Mouse (Mus musculus) CH12.LX (cell line): Measurements from ENCODE around the gene Fosb. TPM values are rescaled to one million over a fixed set of nuclear protein-coding genes. Genes with fewer than 3 reads are reported as not detected.

Source experiments
- DNase-seq: peaks from one replicate; pipeline ENCODE4 v3.0.0-alpha.2; 2013; ENCODE audit errors: extremely low read depth
- H3K27ac ChIP-seq: 2 replicates; pipeline ENCODE4 v1.5.1; 2012; ENCODE audit warnings: low read depth, mild to moderate bottlenecking, control low read depth, moderate library complexity; ENCODE audit not compliant: insufficient read depth
- H3K27me3 ChIP-seq: replicated peaks from 2 replicates; pipeline ENCODE3; 2012; ENCODE audit warnings: inconsistent platforms
- H3K36me3 ChIP-seq, 2 experiments: replicated peaks in 1 of 2; 2 replicates each; pipeline versions ENCODE3 to v1.6.1; 2012; ENCODE audit warnings: inconsistent platforms in 1 of 2, low read length in 1 of 2, mild to moderate bottlenecking in 1 of 2, mixed read lengths in 1 of 2, moderate library complexity in 1 of 2; ENCODE audit not compliant: control insufficient read depth in 1 of 2, insufficient read depth in 1 of 2
- H3K4me1 ChIP-seq, 2 experiments: 2 replicates each; pipeline ENCODE4 v1.6.1; 2012; ENCODE audit warnings: inconsistent platforms in 1 of 2, moderate library complexity in 1 of 2; ENCODE audit not compliant: insufficient read depth in 2 of 2, control insufficient read depth in 1 of 2
- H3K4me2 ChIP-seq: 2 replicates; pipeline ENCODE4 v1.6.1; 2012; ENCODE audit warnings: low read depth, mild to moderate bottlenecking, control low read depth; ENCODE audit not compliant: poor library complexity, insufficient read depth, severe bottlenecking
- H3K4me3 ChIP-seq, 3 experiments: fragments of 150-350 bp in 1 of 3; sonication (generic) in 1 of 3; replicated peaks in 1 of 3; 2 replicates each; pipeline versions ENCODE3 to v1.5.1; 2011 to 2012; ENCODE audit warnings: low read depth in 2 of 3, low read length in 2 of 3, mild to moderate bottlenecking in 2 of 3, moderate library complexity in 2 of 3, control low read depth in 1 of 3, improper control_type of control experiment in 1 of 3, inconsistent platforms in 1 of 3, mixed read lengths in 1 of 3; ENCODE audit not compliant: poor library complexity in 1 of 3
- H3K79me2 ChIP-seq: replicated peaks from 2 replicates; pipeline ENCODE4 v1.6.1; 2012; ENCODE audit warnings: mild to moderate bottlenecking, moderate library complexity; ENCODE audit not compliant: control insufficient read depth, poor library complexity, insufficient read depth, severe bottlenecking; ENCODE audit errors: extremely low read depth
- H3K9ac ChIP-seq: 2 replicates; pipeline ENCODE4 v1.6.1; 2012; ENCODE audit warnings: low read depth, mild to moderate bottlenecking, control low read depth, moderate library complexity; ENCODE audit not compliant: insufficient read depth
- H3K9me3 ChIP-seq: replicated peaks from 2 replicates; pipeline ENCODE3; 2012; ENCODE audit warnings: low read length, inconsistent platforms, mixed read lengths
- BHLHE40 ChIP-seq: IDR thresholded peaks from 2 replicates; pipeline ENCODE4 v1.6.1; 2011; ENCODE audit warnings: mild to moderate bottlenecking, low read depth, low read length, improper control_type of control experiment
- CHD2 ChIP-seq: IDR thresholded peaks from 2 replicates; pipeline ENCODE4 v1.6.1; 2011; ENCODE audit warnings: low read length, improper control_type of control experiment
- CTCF ChIP-seq, 2 experiments: IDR thresholded peaks in 1 of 2; conservative IDR thresholded peaks in 1 of 2; 2 replicates each; pipeline ENCODE4 v1.5.1; 2011 to 2012; ENCODE audit warnings: low read depth in 2 of 2, low read length in 2 of 2, improper control_type of control experiment in 1 of 2, inconsistent platforms in 1 of 2, mild to moderate bottlenecking in 1 of 2, moderate library complexity in 1 of 2
- ELF1 ChIP-seq: IDR thresholded peaks from 2 replicates; pipeline ENCODE4 v1.6.1; 2014; ENCODE audit warnings: low read depth, mild to moderate bottlenecking, inconsistent platforms, low read length, improper control_type of control experiment
- EP300 ChIP-seq: IDR thresholded peaks from 2 replicates; pipeline ENCODE4 v1.6.1; 2011; ENCODE audit warnings: low read length, improper control_type of control experiment
- IRF4 ChIP-seq: IDR thresholded peaks from 2 replicates; pipeline ENCODE4 v1.6.1; 2014; ENCODE audit warnings: low read depth, mild to moderate bottlenecking, inconsistent platforms, low read length, improper control_type of control experiment
- JUND ChIP-seq: conservative IDR thresholded peaks from 2 replicates; pipeline ENCODE4 v1.6.1; 2011; ENCODE audit warnings: low read depth, low read length, improper control_type of control experiment
- KAT2A ChIP-seq: IDR thresholded peaks from 2 replicates; pipeline ENCODE4 v1.6.1; 2012; ENCODE audit warnings: low read length, improper control_type of control experiment, inconsistent platforms; ENCODE audit not compliant: insufficient replicate concordance
- MAZ ChIP-seq: IDR thresholded peaks from 2 replicates; pipeline ENCODE4 v1.6.1; 2012; ENCODE audit warnings: low read depth, mild to moderate bottlenecking, inconsistent platforms, low read length, improper control_type of control experiment, moderate library complexity
- MEF2A ChIP-seq: IDR thresholded peaks from 2 replicates; pipeline ENCODE4 v1.6.1; 2014; ENCODE audit warnings: low read depth, mild to moderate bottlenecking, inconsistent platforms, low read length, improper control_type of control experiment, borderline replicate concordance
- MYC ChIP-seq: IDR thresholded peaks from 2 replicates; pipeline ENCODE4 v1.6.1; 2011; ENCODE audit warnings: low read depth, mild to moderate bottlenecking, improper control_type of control experiment, low read length
- PAX5 ChIP-seq: IDR thresholded peaks from 2 replicates; pipeline ENCODE4 v1.6.1; 2012; ENCODE audit warnings: low read length, inconsistent platforms, mixed read lengths
- POLR2A ChIP-seq: IDR thresholded peaks from 2 replicates; pipeline ENCODE4 v1.6.1; 2011; ENCODE audit warnings: low read depth, mild to moderate bottlenecking, improper control_type of control experiment, low read length
- RAD21 ChIP-seq: IDR thresholded peaks from 2 replicates; pipeline ENCODE4 v1.6.1; 2011; ENCODE audit warnings: low read depth, mild to moderate bottlenecking, low read length, improper control_type of control experiment, moderate library complexity
- RCOR1 ChIP-seq: conservative IDR thresholded peaks from 2 replicates; pipeline ENCODE4 v1.6.1; 2012; ENCODE audit warnings: low read depth, mild to moderate bottlenecking, inconsistent platforms, low read length, improper control_type of control experiment
- SIN3A ChIP-seq: IDR thresholded peaks from 2 replicates; pipeline ENCODE4 v1.6.1; 2012; ENCODE audit warnings: low read length, improper control_type of control experiment, inconsistent platforms
- SMC3 ChIP-seq: IDR thresholded peaks from 2 replicates; pipeline ENCODE4 v1.6.1; 2011; ENCODE audit warnings: low read depth, low read length, improper control_type of control experiment
- TBP ChIP-seq: conservative IDR thresholded peaks from 2 replicates; pipeline ENCODE4 v1.6.1; 2011; ENCODE audit warnings: low read depth, low read length, improper control_type of control experiment
- TCF12 ChIP-seq: IDR thresholded peaks from 2 replicates; pipeline ENCODE4 v1.6.1; 2014; ENCODE audit warnings: low read depth, mild to moderate bottlenecking, inconsistent platforms, low read length, improper control_type of control experiment
- UBTF ChIP-seq: IDR thresholded peaks from 2 replicates; pipeline ENCODE4 v1.6.1; 2012; ENCODE audit warnings: low read depth, mild to moderate bottlenecking, inconsistent platforms, low read length, improper control_type of control experiment, moderate library complexity
- ZC3H11A ChIP-seq: IDR thresholded peaks from 2 replicates; pipeline ENCODE4 v1.6.1; 2012; ENCODE audit warnings: low read depth, mild to moderate bottlenecking, inconsistent platforms, low read length, improper control_type of control experiment
- ZKSCAN1 ChIP-seq: IDR thresholded peaks from 2 replicates; pipeline ENCODE4 v1.6.1; 2012; ENCODE audit warnings: low read depth, inconsistent platforms, low read length, improper control_type of control experiment, borderline replicate concordance
- dilution Hi-C: fragments of 300-500 bp; cut with MboI; formaldehyde crosslinking; loops from 2 replicates; pipeline ENCODE4 v1.14.3; 2020; ENCODE audit warnings: low sequenced_read_pairs; ENCODE audit not compliant: extremely low pct_unique_long_range_greater_than_20kb, extremely low pct_ligation_motif_present
- in situ Hi-C: fragments of 300-500 bp; cut with MboI; formaldehyde crosslinking; loops from 3 replicates; pipeline ENCODE4 v1.14.3; 2019; ENCODE audit warnings: low sequenced_read_pairs, low pct_ligation_motif_present, low pct_unique_long_range_greater_than_20kb, mixed read lengths
- polyA plus RNA-seq: library from polyadenylated mRNA; unstranded; fragments of >175 nt; gene quantifications from 2 replicates; pipeline ENCODE4 v1.2.1, GENCODE M21; 2012; ENCODE audit warnings: low read depth; ENCODE audit not compliant: insufficient read length
- total RNA-seq, 2 experiments: library from RNA; depleted of rRNA; stranded (reverse); fragments of 300-350 nt in 1 of 2; fragments of >200 nt in 1 of 2; gene quantifications; 2 replicates each; pipeline ENCODE4 v1.2.3; 2012 to 2014

Fosb gene
- total and polyA plus RNA-seq, 3 experiments: 0.08 to 0.56 TPM; not detected in 1

DNA sequence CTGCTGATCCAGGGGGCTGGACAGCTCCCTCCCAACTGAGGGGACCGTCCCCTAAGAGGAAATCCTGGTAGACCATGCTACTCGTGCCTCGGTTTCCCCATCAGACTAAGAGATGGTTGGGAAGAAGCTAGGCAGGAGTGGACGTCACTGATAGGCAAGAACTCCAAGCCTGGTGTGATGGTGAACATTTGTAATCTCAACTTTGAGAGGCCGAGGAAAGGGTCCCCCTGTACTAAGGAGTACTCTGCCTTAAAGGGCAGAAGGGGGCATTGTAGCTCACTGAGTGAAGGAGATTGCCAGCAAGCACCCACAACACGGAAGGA, 4.5 kb downstream of the Fosb start:
- H3K27ac ChIP-seq: no peak overlapping the region
- no peaks in the 10 kb centered on the region for H3K9me3 ChIP-seq
- in situ Hi-C loops (loop anchor here (5.0 kb wide), 1 partner anchor 37 kb away; the partner anchor contains the start of gene Ercc1), dilution Hi-C loops (no loop called here)
- DNase-seq: no peak
- peaks cover under 1 to 34% of the 10 kb centered on the region in 2 experiments; a peak in 3 of 4 replicates for H3K4me1 ChIP-seq
- H3K79me2 ChIP-seq: no peaks in the 10 kb centered on the region
- H3K9ac ChIP-seq: no peak overlapping the region
- H3K4me2 ChIP-seq: no peak overlapping the region
- H3K36me3 ChIP-seq: no peaks in the 10 kb centered on the region
- H3K27me3 ChIP-seq: peaks cover 68% of the 10 kb centered on the region
- no peak overlapping the region for H3K4me3 ChIP-seq
- TF ChIP-seq JUND: no peak
- TF ChIP-seq ZKSCAN1: no peak
- TF ChIP-seq RAD21: peak; percentile 7
- TF ChIP-seq CTCF (conservative IDR thresholded peaks at IDR 0.05 in 1 of 2, IDR thresholded peaks at IDR 0.05 in 1 of 2; ENCODE audit: low read depth in 2 of 2, low read length in 2 of 2): peak in 1 of 2 experiments; percentile 31; a peak in 2 of 4 replicates
- TF ChIP-seq ELF1: 0 out of 2 replicates have a peak, but pooled peaks have one; percentile 17
- TF ChIP-seq SMC3: peak; percentile 31
- TF ChIP-seq BHLHE40: no peak

DNA sequence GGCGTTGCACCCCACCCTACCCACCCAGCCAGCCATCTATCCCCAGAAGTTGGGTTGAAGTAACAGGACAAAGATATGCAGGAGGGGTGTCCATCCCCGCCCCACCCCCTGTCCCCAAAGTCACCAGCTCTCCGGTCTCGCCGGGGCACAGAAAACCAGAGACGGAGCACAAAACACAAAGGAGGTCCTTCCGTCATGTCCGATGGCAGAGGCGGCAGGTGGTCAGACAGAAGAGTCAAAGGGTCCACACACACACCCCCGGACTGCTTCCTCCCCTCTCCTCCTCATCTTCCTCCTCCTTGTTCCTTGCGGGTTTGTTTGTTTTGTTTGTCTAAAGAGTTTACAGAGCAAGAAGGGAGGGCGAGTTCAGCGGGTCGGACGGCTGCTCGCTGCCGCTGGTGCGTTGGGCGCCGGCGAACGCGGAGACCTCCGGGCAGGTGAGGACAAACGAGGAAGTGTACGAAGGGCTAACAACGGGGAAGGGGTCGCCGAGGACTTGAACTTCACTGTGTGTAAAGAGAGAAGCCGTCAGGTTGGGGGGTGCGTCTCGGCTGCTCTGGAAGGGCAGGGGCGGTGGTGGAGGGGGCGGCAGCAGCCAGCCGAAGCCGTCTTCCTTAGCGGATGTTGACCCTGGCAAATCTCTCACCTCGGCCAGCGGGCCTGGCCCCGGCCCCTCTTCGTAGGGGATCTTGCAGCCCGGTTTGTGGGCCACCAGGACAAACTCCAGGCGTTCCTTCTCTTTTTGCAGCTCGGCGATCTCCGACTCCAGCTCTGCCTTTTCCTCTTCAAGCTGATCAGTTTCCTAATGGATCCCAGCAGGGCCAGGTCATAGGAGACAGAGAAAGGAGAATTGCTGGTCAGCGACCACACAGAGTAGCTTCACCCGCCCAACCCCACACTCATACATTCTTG, 5.1 kb downstream of the Fosb start:
- Histone ChIP-seq H3K36me3 (no peaks in the 10 kb centered on the region), H3K9me3 (no peaks in the 10 kb centered on the region), H3K27me3 (peaks cover 68% of the 10 kb centered on the region), H3K27ac (no peak overlapping the region), H3K79me2 (no peaks in the 10 kb centered on the region), H3K9ac (no peak overlapping the region), H3K4me1 (peaks cover 2 to 39% of the 10 kb centered on the region in 2 experiments; a peak in 3 of 4 replicates), H3K4me3 (no peak overlapping the region), H3K4me2 (no peak overlapping the region)
- TF ChIP-seq POLR2A: no peak
- in situ Hi-C loops: loop anchor here (5.0 kb wide), 1 partner anchor 38 kb away; the partner anchor contains the start of gene Ercc1
- dilution Hi-C loops: no loop called here
- DNase-seq: no peak

DNA sequence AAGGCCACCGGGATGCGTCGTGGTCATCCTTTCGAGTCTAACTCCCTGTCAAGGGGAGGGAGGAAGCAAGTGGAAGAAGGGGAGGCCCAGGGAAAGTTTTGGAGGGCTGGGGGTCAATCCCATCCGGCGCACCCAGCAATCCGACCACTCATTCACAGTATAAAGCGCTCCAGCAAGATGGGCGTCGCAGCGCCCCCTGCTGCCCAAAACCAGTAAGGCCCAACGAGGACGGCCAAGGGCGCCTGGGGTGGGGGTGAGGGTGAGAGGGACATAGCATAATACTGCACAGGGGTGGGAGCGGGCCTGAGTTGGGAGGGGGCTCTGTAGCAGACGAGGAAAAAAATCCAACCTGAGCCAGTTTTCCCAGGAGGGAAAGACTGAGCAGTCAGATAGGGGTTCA, 6.1 kb downstream of the Fosb start:
- Histone ChIP-seq H3K36me3 (no peaks in the 10 kb centered on the region), H3K27me3 (peaks cover 59% of the 10 kb centered on the region), H3K4me2 (0 out of 2 replicates have a peak overlapping the region, but pooled peaks have one; percentile 22), H3K9me3 (no peaks in the 10 kb centered on the region), H3K27ac (no peak overlapping the region), H3K79me2 (no peaks in the 10 kb centered on the region), H3K9ac (no peak overlapping the region), H3K4me3 (no peak overlapping the region), H3K4me1 (peaks cover 2 to 33% of the 10 kb centered on the region in 2 experiments; a peak in 3 of 4 replicates)
- TF ChIP-seq PAX5 (no peak), BHLHE40 (no peak), IRF4 (no peak), MEF2A (no peak), RCOR1 (no peak), TCF12 (no peak), MYC (no peak), SIN3A (no peak), ZC3H11A (no peak), CHD2 (no peak), SMC3 (peak; percentile 46), RAD21 (peak; percentile 19), POLR2A (no peak), MAZ (0 out of 2 replicates have a peak, but pooled peaks have one; percentile 21), EP300 (no peak), TBP (no peak), UBTF (no peak), KAT2A (no peak), CTCF (conservative IDR thresholded peaks at IDR 0.05 in 1 of 2, IDR thresholded peaks at IDR 0.05 in 1 of 2; ENCODE audit: low read depth in 2 of 2, low read length in 2 of 2) (peak in 1 of 2 experiments; percentile 80; a peak in 3 of 4 replicates)
- DNase-seq: peak; percentile 67
- in situ Hi-C loops: no loop called here
- dilution Hi-C loops: no loop called here
